Mouse (Mus musculus): Measurements from ENCODE around the gene Calm4.

DNA sequence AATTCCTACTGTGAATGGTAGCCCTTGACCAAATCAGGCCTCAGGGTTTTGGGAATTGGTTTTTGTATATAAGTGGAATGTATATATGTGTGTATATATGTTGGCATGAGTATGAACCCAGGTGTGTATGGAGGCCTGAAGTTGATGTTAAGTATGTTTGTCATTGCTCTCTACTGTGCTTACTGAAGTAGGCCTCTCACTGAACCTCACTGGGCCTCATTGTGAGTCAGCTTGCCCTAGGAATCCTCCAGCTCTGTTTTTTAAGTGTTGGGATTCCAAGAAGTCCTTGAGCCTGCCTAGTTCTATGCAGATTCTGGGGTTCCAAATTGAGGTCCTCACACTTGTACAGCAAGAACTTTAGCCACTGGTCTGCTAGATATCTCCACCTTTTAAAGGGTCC is 32.3 kb downstream of the Calm4 start:
- TF ChIP-seq POLR2A (IDR thresholded peaks at IDR 0.05; ENCODE audit: insufficient read length, low read depth) (no peak), TCF12 (IDR thresholded peaks at IDR 0.05; ENCODE audit: insufficient read depth, poor library complexity, severe bottlenecking) (no peak), USF1 (IDR thresholded peaks at IDR 0.05; ENCODE audit: low read depth) (no peak), MYOG (IDR thresholded peaks at IDR 0.05; ENCODE audit: control insufficient read depth in 1 of 3, insufficient read depth in 1 of 3, insufficient read length in 2 of 3, low read depth in 2 of 3) (no peak), E2F4 (IDR thresholded peaks at IDR 0.05; ENCODE audit: insufficient read depth) (no peak), MAX (IDR thresholded peaks at IDR 0.05; ENCODE audit: low read depth) (no peak)
